Mouse (Mus musculus) layer of hippocampus, postnatal 25 days (tissue): ENCODE data around the gene Ghdc. TPM values are rescaled to one million over a fixed set of nuclear protein-coding genes. Genes with fewer than 3 reads are reported as not detected.

Experiments
- DNase-seq, 2 experiments: peaks; one replicate each; pipeline ENCODE4 v3.0.0; 2022; ENCODE audit warnings: mixed read lengths in 2 of 2, low spot score in 1 of 2; ENCODE audit errors: extremely low spot score in 1 of 2
- total RNA-seq, 2 experiments: library from RNA; stranded (reverse); gene quantifications; 2 replicates each; pipeline ENCODE4 v1.2.3; 2021

Ghdc gene
- total RNA-seq, 2 experiments from 2014 or later: 5.2 to 6.8 TPM

DNA sequence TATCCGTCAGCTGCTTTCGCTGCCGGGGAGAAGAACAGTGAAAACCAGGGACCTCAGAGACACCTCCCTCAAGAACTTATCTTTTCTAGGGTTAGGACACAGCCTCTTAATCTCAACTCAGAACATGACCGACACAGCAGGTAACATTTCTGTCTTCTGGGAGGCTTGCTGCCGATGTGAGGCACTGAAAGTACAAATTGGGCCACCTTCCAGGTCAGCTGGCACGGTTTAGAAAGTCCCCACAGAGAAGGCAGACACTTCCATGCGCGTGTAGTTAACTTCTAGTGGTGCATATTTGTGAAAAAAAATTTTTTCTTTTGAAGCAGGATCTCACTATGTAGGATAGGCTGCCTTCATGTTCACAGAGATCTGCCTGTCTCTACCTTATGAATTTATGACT, 13.5 kb upstream of the Ghdc start:
- no peak for DNase-seq

DNA sequence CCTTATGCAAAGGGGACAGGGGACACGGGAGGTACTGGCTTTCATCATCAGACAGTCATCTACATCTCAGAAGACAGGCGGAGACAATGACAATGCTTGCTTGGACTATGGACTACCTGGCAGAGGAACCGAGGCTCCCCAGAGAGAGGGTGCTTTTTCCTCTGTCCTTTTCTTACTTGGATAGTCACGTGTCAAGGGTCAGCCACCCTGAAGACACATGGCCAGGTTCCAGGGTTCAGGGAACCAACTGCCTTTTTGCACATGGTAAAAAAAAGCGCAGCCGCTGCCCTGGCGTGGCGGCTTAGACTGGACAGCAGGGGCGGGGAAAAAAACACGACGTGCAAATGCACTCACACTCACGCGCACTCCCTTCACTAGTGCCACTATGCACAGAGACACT, 11.8 kb upstream of the Ghdc start:
- DNase-seq: no peak

DNA sequence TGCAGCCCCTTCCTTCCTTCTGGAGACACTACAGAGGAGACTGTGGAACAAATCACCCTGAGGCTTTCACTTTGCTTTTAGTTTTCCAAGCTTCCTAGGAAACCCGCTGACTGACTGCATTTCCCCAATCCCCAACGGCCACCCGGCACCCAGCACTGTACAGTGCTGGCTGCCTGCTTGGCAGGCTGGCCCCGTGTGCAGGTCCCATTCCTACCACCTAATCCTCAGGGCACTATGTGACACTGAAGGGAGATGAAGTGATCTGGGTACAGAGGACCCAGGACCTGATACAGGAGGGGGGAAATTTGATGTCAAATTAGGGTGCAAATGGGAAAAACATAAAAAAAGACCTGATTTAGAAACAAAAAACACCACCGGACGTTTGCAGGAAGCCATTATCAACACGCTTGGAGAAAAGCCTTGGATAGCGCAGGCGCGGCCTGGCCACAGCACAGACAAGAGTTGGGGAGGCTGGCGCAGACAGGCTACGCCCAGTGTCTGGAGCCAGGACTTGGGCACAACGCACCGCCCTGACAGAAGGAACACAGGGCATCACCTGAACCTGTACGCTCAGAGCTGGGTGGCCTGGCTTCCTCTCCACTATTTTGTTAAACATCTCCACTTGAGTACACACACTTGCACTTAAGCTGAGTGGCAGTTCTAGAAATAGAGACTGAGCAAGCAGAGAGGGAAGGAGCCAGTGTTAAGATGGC, 11.2 kb upstream of the Ghdc start:
- DNase-seq: no peak

DNA sequence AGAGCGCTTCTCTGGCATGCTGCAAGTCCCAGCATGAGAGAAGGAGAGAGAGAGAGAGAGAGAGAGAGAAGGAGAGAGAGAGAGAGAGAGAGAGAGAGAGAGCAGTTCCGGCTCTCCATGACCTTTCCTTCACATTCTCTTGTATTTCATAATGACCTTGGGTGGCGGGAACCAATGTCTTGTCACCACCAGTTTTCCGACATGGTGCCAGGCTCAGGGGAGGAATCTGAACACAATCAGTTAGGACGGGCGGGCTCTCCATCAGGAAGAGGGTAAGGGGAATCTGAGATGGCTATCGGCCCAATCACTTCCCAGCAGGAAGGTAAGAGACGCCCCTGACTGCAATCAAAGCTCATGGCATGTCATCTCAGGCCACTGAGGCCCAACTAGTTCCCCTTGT, 9.5 kb upstream of the Ghdc start:
- DNase-seq: no peak

GRCm38 (mm10) chr11:100778069-100778468, 7.3 kb upstream of the Ghdc start:
- no peak for DNase-seq

- DNase-seq: no peak
These were observed 5.2 kb upstream of the Ghdc start for GRCm38 (mm10) chr11:100775921-100776320.

DNA sequence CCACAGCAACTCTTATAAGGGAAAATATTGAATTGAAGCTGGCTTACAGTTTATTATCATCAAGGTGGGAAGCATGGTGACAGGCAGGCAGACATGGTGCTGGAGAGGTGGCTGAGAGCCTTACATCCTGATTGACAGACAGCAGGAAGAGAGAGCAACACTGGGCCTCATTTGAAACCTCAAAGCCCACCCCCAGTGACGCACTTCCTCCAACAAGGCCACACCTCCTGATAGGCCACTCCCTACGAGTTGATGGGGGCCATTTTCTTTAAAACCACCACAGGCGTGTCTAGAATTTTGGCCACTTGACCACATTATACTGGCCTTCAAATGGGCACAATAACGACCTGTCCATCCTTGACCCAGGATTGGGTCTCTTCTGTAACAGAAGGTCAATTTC, 3.5 kb upstream of the Ghdc start:
- no peak for DNase-seq

GRCm38 (mm10) chr11:100769980-100770379, 777 bp downstream of the Ghdc start:
- no peak for DNase-seq

DNA sequence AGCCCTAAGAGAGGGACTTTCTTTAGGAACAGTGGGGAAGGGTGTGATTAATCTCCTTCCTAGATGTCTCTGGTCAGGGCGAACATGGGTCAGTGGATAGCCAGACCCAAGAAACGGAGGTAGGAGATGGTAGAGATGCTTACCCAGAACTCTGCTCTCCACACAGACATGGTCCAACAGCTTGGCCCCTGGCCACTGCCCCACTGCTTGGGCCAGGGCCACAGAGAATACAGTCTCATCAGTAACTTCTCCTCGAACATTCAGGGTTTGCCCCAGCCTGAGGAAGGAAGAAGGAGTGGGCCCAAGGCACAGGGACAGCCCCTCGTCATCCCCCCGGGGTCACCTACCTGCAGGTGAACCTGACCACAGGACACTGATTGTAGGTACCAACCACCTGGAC, 2.9 kb downstream of the Ghdc start:
- DNase-seq: no peak

DNA sequence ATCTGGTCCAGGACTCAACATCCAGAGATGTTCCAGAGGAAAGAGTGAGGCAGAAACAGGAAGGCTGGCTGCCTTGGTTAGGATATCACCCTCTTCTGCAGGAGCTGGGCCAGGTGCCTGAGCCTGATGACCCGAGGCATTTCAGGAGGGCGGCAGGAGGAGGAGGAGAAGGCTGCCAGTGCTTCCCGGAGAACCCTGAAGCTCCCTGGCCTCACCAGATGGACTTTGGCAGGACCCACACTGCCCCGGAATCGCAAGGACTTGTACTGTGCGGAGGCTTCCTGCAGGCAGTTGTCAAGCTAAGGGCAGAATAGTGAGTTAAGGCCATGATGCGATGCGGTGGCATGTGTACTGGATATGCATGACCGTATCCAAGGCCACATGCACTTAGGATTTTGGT, 4.0 kb downstream of the Ghdc start:
- no peak for DNase-seq

DNA sequence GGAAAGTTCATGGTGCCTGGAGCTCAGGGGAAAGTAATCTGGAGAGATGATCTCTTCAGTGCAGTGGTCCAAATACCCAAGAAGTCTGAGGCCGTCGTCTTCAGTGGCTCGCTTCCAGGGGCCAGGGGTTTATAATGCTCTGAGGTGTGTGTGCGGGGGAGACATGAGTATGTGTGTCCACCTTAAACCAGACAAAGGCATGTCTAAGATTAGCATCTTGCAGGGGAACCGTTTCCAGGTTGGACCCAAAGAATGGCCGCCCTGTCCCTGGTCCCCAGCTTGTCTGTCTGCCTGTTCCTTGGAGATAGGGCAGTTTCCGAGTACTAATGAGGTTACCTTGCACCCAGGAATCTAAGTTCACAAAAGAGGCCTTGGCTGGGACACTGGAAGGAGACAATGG, 7.9 kb downstream of the Ghdc start, which contains the start of gene Hcrt:
Gene Hcrt, minus strand, starts transcription at position 101 of the 400 bp plus-strand sequence.
- no peak for DNase-seq

GRCm38 (mm10) chr11:100761547-100762045, 9.2 kb downstream of the Ghdc start:
- peak; percentile 87 for DNase-seq

- DNase-seq: peak; percentile 48 to 70
These were observed 11.0 kb downstream of the Ghdc start, which contains the start of gene Kcnh4 for GRCm38 (mm10) chr11:100759611-100760233. Gene Kcnh4 (minus strand): TSS chr11:100759942.

DNA sequence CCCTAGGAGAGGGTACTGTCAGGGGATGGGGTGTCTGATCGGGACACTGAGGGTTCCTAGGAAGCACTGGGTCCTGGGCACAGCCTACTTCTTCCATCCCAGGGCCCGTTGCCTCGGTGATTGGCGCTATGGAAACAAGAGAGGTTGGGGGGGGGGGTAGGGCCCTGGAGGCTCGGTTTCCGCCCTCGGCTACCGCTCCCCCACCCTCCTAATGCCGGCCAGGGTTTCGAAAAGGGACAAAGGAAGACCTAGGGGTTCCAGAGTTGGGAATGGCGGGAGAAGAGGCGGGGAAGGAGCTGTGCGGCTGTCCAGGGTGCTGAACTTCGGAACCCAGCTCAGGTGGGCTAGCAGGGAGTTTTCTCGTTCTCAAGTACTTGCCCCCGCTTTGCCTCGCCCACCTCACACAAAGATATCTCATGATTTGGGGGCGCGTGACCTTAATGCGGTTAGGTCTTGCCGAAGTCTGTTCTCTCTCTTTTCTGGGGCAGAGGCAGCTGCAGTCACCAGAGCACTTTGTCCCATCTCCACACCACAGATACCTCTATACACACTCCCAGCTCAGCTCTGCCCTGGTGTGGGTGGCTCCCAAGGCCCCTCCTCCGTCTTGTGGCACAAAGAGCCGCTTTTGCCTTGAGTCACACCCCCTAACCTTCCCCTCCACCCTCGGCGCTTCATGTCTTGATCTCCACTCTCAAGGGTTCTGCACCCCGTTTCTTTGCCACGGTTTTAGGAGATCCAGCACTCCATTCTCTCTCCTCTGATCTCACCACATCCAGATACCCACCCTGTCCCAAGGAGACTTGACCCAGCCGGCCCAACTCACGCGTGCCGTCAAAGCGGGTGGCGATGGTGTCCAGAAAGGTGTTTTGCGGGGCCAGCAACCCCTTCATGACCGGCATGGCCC, 11.8 kb downstream of the Ghdc start:
- DNase-seq: peak in 1 of 2 experiments; percentile 28

DNA sequence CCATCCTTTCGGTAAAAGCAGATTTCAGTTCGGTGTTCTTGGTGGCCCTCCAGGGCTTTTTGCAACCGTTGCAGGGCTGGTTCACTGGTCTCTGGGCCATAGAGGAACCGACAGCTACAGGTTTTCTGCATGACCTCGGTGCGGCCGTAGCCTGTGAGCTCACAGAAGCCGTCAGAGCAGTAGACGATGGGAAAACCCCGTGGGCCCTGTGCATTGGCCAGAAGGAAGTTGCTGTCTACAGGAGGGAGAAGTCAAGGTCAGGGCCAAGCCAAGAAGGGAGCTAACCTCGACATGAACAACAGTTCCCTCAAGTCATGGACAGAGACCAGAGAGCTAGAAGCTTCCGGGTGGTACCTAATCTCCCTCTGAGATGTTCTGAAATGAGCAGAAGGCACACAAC, 13.2 kb downstream of the Ghdc start:
- DNase-seq: no peak

DNA sequence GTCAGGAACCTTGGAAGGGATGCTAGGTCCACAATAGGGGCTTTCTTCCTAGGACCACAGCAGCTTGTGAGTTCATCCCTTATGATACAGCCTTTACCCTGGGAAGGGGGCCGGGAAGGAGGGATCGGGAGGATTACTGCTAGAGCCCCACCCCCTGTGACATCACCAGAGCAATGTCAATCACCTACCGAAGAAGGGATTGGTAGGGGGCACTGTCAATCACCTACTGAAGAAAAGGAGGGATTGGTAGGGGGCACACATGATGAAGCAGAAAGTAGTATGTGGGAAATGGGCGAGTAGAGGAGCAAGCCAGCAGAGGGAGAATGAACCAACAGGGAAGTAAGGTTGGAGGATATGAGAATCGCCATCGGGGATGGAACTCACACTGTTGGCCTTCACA, 14.3 kb downstream of the Ghdc start:
- DNase-seq: no peak

DNA sequence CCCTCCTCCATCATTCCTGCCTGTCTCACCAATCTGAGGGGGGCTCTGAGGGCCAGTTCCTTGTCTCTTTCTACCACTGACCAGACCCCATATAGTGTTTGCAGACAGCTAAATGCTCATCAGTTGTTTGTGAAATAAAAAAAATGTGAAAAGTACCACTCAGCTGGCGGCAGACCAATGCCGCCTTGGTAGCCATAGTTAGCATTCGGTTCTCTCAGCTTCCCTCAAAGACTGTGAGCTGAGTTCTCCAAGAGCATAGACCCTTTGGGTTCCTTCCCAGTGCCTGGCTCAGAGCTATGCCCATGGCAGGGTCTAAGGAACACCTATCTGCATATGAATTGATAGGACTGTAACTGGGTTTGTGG, 16.1 kb downstream of the Ghdc start:
- no peak for DNase-seq

- no peak for DNase-seq
These were observed 16.6 kb downstream of the Ghdc start for GRCm38 (mm10) chr11:100754021-100754692.

- no peak for DNase-seq
These were observed 18.5 kb downstream of the Ghdc start for GRCm38 (mm10) chr11:100752294-100752693.

DNA sequence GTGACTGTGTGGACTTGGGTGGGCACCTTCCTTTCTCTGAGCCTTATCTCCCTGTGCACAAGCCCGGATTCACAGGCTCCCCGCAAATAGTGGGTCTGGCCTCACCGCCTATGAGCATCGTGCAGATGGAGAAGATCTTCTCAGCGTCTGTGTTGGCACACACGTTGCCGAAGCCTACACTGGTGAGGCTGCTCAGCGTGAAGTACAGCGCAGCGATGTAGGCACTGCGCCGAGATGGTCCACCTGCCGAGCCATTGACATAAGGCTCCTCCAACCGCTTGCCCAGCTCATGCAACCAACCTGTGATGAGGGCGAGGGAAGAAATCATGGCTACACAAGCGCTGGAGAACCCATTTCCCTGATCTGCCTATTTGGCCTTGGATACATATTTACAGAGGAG, 20.6 kb downstream of the Ghdc start:
- no peak for DNase-seq
